Mouse (Mus musculus): ENCODE measurements around the gene Actn4. TPM values are rescaled to one million over a fixed set of nuclear protein-coding genes. Genes with fewer than 3 reads are reported as not detected.
A peak's percentile ranks its signal among the peaks of the same experiment; 100 is the strongest.

Actn4 gene
- polyA plus RNA-seq, 1 experiment, result 105 TPM

GRCm38 (mm10) chr7:28941542-28941941, 20.6 kb downstream of the Actn4 start:
- H3K4me3 ChIP-seq (ENCODE audit: insufficient read depth, low read length), result no peak overlapping the region
- H3K4me1 ChIP-seq (ENCODE audit: control insufficient read depth, insufficient read depth, low read length), result peaks cover 32% of the 10 kb centered on the region
- no peak overlapping the region for H3K27ac ChIP-seq (ENCODE audit: insufficient read depth, low read depth, low read length)
- no peak for TF ChIP-seq CTCF (IDR thresholded peaks at IDR 0.05; ENCODE audit: low read depth, low read length)
- TF ChIP-seq POLR2A (IDR thresholded peaks at IDR 0.05; ENCODE audit: borderline replicate concordance, low read depth, low read length), result no peak

DNA sequence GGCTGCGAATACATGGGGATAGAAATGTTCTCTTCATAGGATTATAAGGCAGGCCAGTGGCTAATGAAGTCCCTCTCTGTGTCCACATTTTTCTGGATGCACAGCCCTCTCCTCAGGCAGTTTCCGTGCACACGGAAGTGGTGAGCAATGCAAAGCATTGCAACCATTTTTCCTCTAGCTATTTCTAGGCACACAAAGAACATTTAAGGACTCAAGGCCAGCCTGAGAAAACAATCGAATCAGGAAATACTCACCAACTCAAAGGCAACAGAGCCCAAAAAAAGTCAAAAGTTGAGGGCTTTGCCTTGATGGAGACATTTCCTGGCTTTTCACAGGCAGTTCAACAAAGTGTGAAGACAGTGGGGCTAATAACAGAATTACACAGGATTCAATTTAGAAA, 21.0 kb downstream of the Actn4 start:
- no peak for TF ChIP-seq POLR2A (IDR thresholded peaks at IDR 0.05; ENCODE audit: borderline replicate concordance, low read depth, low read length)
- TF ChIP-seq CTCF (IDR thresholded peaks at IDR 0.05; ENCODE audit: low read depth, low read length), result no peak
- Histone ChIP-seq H3K27ac (ENCODE audit: insufficient read depth, low read depth, low read length) (no peak overlapping the region), H3K4me1 (ENCODE audit: control insufficient read depth, insufficient read depth, low read length) (peaks cover 28% of the 10 kb centered on the region), H3K4me3 (ENCODE audit: insufficient read depth, low read length) (no peak overlapping the region)

- H3K4me1 ChIP-seq (ENCODE audit: control insufficient read depth, insufficient read depth, low read length), result peaks cover 16% of the 10 kb centered on the region
- TF ChIP-seq CTCF (IDR thresholded peaks at IDR 0.05; ENCODE audit: low read depth, low read length) (no peak), POLR2A (IDR thresholded peaks at IDR 0.05; ENCODE audit: borderline replicate concordance, low read depth, low read length) (no peak)
- H3K27ac ChIP-seq (ENCODE audit: insufficient read depth, low read depth, low read length), result no peak overlapping the region
- H3K4me3 ChIP-seq (ENCODE audit: insufficient read depth, low read length), result no peak overlapping the region
Observed at GRCm38 (mm10) chr7:28939418-28940183, 22.5 kb downstream of the Actn4 start.

GRCm38 (mm10) chr7:28938654-28939053, 23.5 kb downstream of the Actn4 start:
- Histone ChIP-seq H3K4me3 (ENCODE audit: insufficient read depth, low read length) (no peak overlapping the region), H3K27ac (ENCODE audit: insufficient read depth, low read depth, low read length) (no peak overlapping the region), H3K4me1 (ENCODE audit: control insufficient read depth, insufficient read depth, low read length) (peaks cover 12% of the 10 kb centered on the region)
- TF ChIP-seq CTCF (IDR thresholded peaks at IDR 0.05; ENCODE audit: low read depth, low read length), result no peak
- no peak for TF ChIP-seq POLR2A (IDR thresholded peaks at IDR 0.05; ENCODE audit: borderline replicate concordance, low read depth, low read length)

- peaks cover 21% of the 10 kb centered on the region for H3K4me1 ChIP-seq (ENCODE audit: control insufficient read depth, insufficient read depth, low read length)
- H3K27ac ChIP-seq (ENCODE audit: insufficient read depth, low read depth, low read length), result no peak overlapping the region
- TF ChIP-seq CTCF (IDR thresholded peaks at IDR 0.05; ENCODE audit: low read depth, low read length) (no peak), POLR2A (IDR thresholded peaks at IDR 0.05; ENCODE audit: borderline replicate concordance, low read depth, low read length) (no peak)
- no peak overlapping the region for H3K4me3 ChIP-seq (ENCODE audit: insufficient read depth, low read length)
Observed at GRCm38 (mm10) chr7:28936787-28937186, 25.4 kb downstream of the Actn4 start.

GRCm38 (mm10) chr7:28933825-28934224, 28.3 kb downstream of the Actn4 start:
- H3K4me1 ChIP-seq (ENCODE audit: control insufficient read depth, insufficient read depth, low read length), result peaks cover 37% of the 10 kb centered on the region
- no peak overlapping the region for H3K4me3 ChIP-seq (ENCODE audit: insufficient read depth, low read length)
- no peak overlapping the region for H3K27ac ChIP-seq (ENCODE audit: insufficient read depth, low read depth, low read length)
- no peak for TF ChIP-seq CTCF (IDR thresholded peaks at IDR 0.05; ENCODE audit: low read depth, low read length)
- no peak for TF ChIP-seq POLR2A (IDR thresholded peaks at IDR 0.05; ENCODE audit: borderline replicate concordance, low read depth, low read length)

DNA sequence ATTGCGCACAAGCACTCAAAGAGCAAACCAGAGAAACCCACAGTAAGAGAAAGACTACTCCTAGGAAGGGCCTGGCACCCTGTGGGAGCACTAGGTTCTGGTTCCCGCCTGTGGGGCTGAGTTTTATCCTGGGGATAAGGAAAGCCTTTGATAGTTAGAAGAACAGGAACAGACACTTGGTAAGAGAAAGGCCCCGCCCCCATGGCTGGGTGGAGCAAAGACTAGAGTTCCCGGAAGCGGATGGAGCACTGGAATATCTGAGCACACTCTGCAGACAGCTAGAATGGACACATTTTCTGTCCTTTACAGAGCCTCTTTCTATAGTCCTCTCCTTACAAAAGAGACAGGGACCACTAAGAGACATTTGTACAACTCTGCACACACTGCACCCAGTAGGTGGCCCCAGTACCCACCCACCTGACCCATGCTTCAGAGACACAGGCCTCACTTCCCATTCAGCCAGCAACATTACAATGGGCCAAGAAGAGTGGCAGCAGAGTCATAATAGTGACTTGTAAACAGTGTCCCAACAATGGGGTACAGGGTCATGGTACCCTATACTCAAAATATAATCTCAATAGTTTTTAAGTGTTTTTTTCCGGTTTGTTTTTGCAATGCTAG, 29.6 kb downstream of the Actn4 start:
- H3K4me3 ChIP-seq (ENCODE audit: insufficient read depth, low read length), result no peak overlapping the region
- peaks cover 34% of the 10 kb centered on the region for H3K4me1 ChIP-seq (ENCODE audit: control insufficient read depth, insufficient read depth, low read length)
- peak overlapping the region; percentile 65 for H3K27ac ChIP-seq (ENCODE audit: insufficient read depth, low read depth, low read length)
- TF ChIP-seq CTCF (IDR thresholded peaks at IDR 0.05; ENCODE audit: low read depth, low read length), result no peak

DNA sequence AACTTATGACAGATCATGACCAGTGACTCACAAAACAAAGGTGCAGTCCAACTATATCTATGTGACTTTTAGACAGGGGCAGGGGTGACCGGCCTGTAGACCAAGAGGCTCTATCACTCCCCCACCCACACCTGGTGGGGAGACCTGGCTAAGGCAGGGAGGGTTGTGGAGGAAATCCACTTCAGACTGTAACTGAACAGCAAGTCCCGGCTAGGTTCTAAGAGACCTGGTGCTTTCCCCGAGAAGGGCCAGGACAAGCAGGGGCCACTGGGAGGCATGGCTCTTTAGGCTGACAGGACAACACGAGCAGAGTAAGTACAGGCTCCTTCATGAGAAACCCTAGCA, 30.5 kb downstream of the Actn4 start:
- TF ChIP-seq POLR2A (IDR thresholded peaks at IDR 0.05; ENCODE audit: borderline replicate concordance, low read depth, low read length) (no peak), CTCF (IDR thresholded peaks at IDR 0.05; ENCODE audit: low read depth, low read length) (no peak)
- no peak overlapping the region for H3K27ac ChIP-seq (ENCODE audit: insufficient read depth, low read depth, low read length)
- H3K4me3 ChIP-seq (ENCODE audit: insufficient read depth, low read length), result no peak overlapping the region
- H3K4me1 ChIP-seq (ENCODE audit: control insufficient read depth, insufficient read depth, low read length), result peaks cover 32% of the 10 kb centered on the region

GRCm38 (mm10) chr7:28931032-28931694, 31.0 kb downstream of the Actn4 start:
- no peak overlapping the region for H3K4me3 ChIP-seq (ENCODE audit: insufficient read depth, low read length)
- peaks cover 32% of the 10 kb centered on the region for H3K4me1 ChIP-seq (ENCODE audit: control insufficient read depth, insufficient read depth, low read length)
- TF ChIP-seq POLR2A (IDR thresholded peaks at IDR 0.05; ENCODE audit: borderline replicate concordance, low read depth, low read length) (no peak), CTCF (IDR thresholded peaks at IDR 0.05; ENCODE audit: low read depth, low read length) (no peak)
- 0 out of 2 replicates have a peak overlapping the region, but pooled peaks have one; percentile 5 for H3K27ac ChIP-seq (ENCODE audit: insufficient read depth, low read depth, low read length)
